Mouse (Mus musculus): ENCODE data around the gene Napb.

The Napb gene

GRCm38 (mm10) chr2:148687971-148688370, 44.3 kb downstream of the Napb start:
- no peak for DNase-seq (ENCODE audit: low spot score in 2 of 2)

GRCm38 (mm10) chr2:148686862-148687261, 45.4 kb downstream of the Napb start:
- DNase-seq (ENCODE audit: low spot score in 2 of 2) = no peak

- DNase-seq (ENCODE audit: low spot score in 2 of 2) = no peak
Observed at GRCm38 (mm10) chr2:148685709-148686108, 46.6 kb downstream of the Napb start.

- no peak for DNase-seq (ENCODE audit: low spot score in 2 of 2)
Observed at GRCm38 (mm10) chr2:148684972-148685371, 47.3 kb downstream of the Napb start.

- DNase-seq (ENCODE audit: low spot score in 2 of 2) = no peak
Observed at GRCm38 (mm10) chr2:148683031-148683430, 49.2 kb downstream of the Napb start.

- DNase-seq (ENCODE audit: low spot score in 2 of 2) = peak in 1 of 2 experiments; percentile 52
Observed at GRCm38 (mm10) chr2:148681461-148681891, 50.8 kb downstream of the Napb start.

GRCm38 (mm10) chr2:148680775-148681291, 51.4 kb downstream of the Napb start, which contains the start of gene Gzf1:
TSS of gene Gzf1 (plus strand) at chr2:148681023.
- DNase-seq (ENCODE audit: low spot score in 2 of 2) = peak; percentile 98

GRCm38 (mm10) chr2:148679346-148679745, 52.9 kb downstream of the Napb start:
- peak in 1 of 2 experiments; percentile 35 for DNase-seq (ENCODE audit: low spot score in 2 of 2)

GRCm38 (mm10) chr2:148677801-148678200, 54.5 kb downstream of the Napb start:
- peak; percentile 77 to 81 for DNase-seq (ENCODE audit: low spot score in 2 of 2)

- peak; percentile 97 to 98 for DNase-seq (ENCODE audit: low spot score in 2 of 2)
Observed at GRCm38 (mm10) chr2:148672199-148673096, 59.8 kb downstream of the Napb start, which contains the start of gene Nxt1. TSS of gene Nxt1 (plus strand) at chr2:148672601.

- DNase-seq (ENCODE audit: low spot score in 2 of 2) = no peak
Observed at GRCm38 (mm10) chr2:148663458-148663857, 68.8 kb downstream of the Napb start.

GRCm38 (mm10) chr2:148654961-148655360, 77.3 kb downstream of the Napb start:
- peak; percentile 52 to 73 for DNase-seq (ENCODE audit: low spot score in 2 of 2)

GRCm38 (mm10) chr2:148650587-148651357, 81.5 kb downstream of the Napb start:
- no peak for DNase-seq (ENCODE audit: low spot score in 2 of 2)

GRCm38 (mm10) chr2:148644421-148645000, 87.8 kb downstream of the Napb start:
- no peak for DNase-seq (ENCODE audit: low spot score in 2 of 2)
